Mouse (Mus musculus) spleen, adult 2 months (tissue): ENCODE data around the gene Cblc. TPM values are rescaled to one million over a fixed set of nuclear protein-coding genes. Genes with fewer than 3 reads are reported as not detected.

ENCODE experiments used
- DNase-seq, 2 experiments: peaks; one replicate each; pipeline versions ENCODE4 v3.0.0 to v3.0.0-alpha.2; 2012 to 2021; ENCODE audit warnings: low spot score in 2 of 2, low read depth in 1 of 2
- H3K27ac ChIP-seq: fragments of 200-500 bp; 2 replicates; pipeline ENCODE4 v1.5.1; 2012; ENCODE audit warnings: low read length, inconsistent platforms; ENCODE audit not compliant: insufficient read depth
- H3K27me3 ChIP-seq: fragments of 200-500 bp; 2 replicates; pipeline ENCODE4 v1.6.1; 2012; ENCODE audit warnings: mild to moderate bottlenecking, moderate library complexity, low read length, inconsistent platforms; ENCODE audit not compliant: control insufficient read depth, insufficient read depth
- H3K36me3 ChIP-seq: fragments of 200-500 bp; 2 replicates; pipeline ENCODE4 v1.6.1; 2012; ENCODE audit warnings: mild to moderate bottlenecking, low read length, inconsistent platforms; ENCODE audit not compliant: control insufficient read depth, insufficient read depth
- H3K4me1 ChIP-seq: fragments of 200-500 bp; 2 replicates; pipeline ENCODE4 v1.6.1; 2011; ENCODE audit warnings: inconsistent platforms; ENCODE audit not compliant: control insufficient read depth, insufficient read depth, insufficient read length
- H3K4me3 ChIP-seq: fragments of 200-500 bp; 2 replicates; pipeline ENCODE4 v1.5.1; 2011; ENCODE audit warnings: mild to moderate bottlenecking, inconsistent platforms; ENCODE audit not compliant: insufficient read depth, insufficient read length; ENCODE audit errors: extremely low read depth
- CTCF ChIP-seq: fragments of 200-500 bp; IDR thresholded peaks from 2 replicates; pipeline ENCODE4 v1.5.1; 2011; ENCODE audit warnings: mild to moderate bottlenecking, inconsistent platforms; ENCODE audit not compliant: insufficient read depth, insufficient read length, insufficient replicate concordance; ENCODE audit errors: extremely low read depth
- POLR2A ChIP-seq: fragments of 200-500 bp; IDR thresholded peaks from 2 replicates; pipeline ENCODE4 v1.6.1; 2011; ENCODE audit warnings: low read depth, low read length, inconsistent platforms
- WGBS: fragments of 180-500 bp; shearing (Covaris S2); methylation state at CpG from one replicate; pipeline ENCODE4 v1.1.7; 2018; 5-methylcytosine and 5-hydroxymethylcytosine counted together
- polyA plus RNA-seq: library from polyadenylated mRNA; depleted of rRNA; stranded (reverse); fragments of >200 nt; gene quantifications from 2 replicates; pipeline ENCODE4 v1.2.3, GENCODE M21; 2012

Cblc gene
- polyA plus RNA-seq, 1 experiment = 1.4 TPM

DNA sequence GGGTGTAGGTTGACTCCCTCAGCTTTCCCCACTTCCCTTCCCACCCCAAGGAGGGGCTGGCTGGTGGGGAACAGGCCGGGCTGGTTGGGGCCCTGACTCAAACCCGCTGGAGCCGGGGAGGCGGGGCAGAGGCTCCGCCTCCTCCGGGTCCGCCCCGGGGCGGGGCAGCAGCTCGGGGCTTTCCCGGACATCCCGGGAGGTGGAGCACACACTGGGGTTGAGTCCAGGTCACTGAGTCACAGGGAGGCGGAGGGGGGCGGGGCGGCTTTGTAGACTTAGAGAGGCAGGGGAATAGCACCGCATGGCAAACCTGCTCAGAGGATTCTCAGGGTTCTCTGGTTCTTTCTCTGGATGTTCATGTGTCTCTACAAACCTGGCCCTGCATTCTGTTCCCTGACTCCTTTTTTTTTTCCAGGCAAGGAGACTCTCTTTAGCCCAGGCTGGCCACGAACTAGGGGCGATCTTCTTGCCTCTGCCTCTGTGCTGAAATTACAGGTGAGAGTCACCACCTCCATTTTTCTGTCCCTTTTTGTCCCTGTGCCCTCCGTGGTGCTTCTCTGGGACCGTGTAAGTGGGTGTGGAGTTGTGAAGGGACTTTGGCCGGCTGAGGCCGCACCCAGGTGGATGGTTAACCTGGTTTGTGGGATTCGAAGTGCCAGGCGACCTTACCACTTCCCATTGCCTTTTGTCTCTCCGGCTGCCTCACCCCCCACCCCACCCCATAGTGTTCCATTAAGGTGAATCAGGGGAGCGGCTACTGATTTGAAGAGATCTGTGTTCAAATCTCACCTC is 27.8 kb upstream of the Cblc start:
- peak overlapping the region; percentile 81 for H3K27ac ChIP-seq
- peaks cover 34% of the 10 kb centered on the region for H3K4me1 ChIP-seq
- no peaks in the 10 kb centered on the region for H3K36me3 ChIP-seq
- peak; percentile 52 to 85 for DNase-seq
- no peaks in the 10 kb centered on the region for H3K27me3 ChIP-seq
- WGBS = 22% methylated on average over 26 of the region's 26 CpGs
- TF ChIP-seq CTCF = no peak
- no peak for TF ChIP-seq POLR2A
- H3K4me3 ChIP-seq = peak overlapping the region; percentile 12; the same call in 1 of the 2 replicates

DNA sequence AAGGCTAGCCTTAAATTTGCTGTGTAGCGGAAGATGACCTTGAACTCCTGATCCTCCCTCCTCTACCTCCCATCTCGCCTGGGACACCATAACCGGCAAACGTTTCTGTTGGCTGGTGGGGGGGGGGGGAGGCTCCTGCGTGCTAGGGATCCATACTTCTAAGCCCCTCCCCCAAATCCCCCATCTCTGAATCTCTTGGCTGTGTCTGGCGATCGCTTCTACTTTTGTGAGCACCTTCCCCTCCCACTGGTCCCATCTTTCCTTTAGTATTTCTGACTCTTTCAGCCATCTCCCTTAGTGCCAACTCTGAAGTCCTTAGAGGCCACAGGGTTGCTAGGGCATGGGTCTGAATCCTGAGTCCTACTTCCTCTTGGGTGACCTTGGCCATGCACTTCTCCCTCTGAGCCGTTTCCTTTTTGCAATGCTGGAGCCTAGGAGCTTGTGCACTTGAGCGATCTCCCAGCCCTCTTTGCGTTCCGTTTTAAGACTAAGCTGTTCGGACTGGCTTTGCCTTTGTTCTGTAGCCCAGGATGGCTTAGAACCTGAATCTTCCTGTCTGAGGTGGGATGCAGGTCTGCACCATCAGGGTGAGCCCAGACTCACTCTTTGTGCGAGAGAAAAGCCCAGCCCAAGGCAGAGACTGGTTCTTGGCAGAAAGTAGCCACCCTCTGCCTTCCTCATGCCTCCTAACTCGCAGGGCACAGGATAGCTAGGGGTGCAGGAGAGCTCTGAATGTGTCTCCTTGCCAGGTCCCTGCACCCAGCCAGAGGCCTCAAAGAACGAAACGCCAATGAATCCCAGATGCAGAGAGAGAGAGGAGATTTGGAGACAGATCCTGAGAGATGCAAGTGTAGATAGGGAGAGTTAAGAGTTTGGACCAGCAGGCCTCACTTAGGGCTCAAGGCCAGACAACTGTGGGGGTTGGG is 26.9 kb upstream of the Cblc start:
- Histone ChIP-seq H3K4me3 (peak overlapping the region; percentile 12; the same call in 1 of the 2 replicates), H3K27ac (peak overlapping the region; percentile 81), H3K36me3 (0 out of 2 replicates have a peak, but pooled peaks cover 2% of the 10 kb centered on the region), H3K27me3 (no peaks in the 10 kb centered on the region), H3K4me1 (peaks cover 42% of the 10 kb centered on the region)
- no peak for DNase-seq
- WGBS = 24% methylated on average over 16 of the region's 16 CpGs
- TF ChIP-seq POLR2A = no peak
- no peak for TF ChIP-seq CTCF

DNA sequence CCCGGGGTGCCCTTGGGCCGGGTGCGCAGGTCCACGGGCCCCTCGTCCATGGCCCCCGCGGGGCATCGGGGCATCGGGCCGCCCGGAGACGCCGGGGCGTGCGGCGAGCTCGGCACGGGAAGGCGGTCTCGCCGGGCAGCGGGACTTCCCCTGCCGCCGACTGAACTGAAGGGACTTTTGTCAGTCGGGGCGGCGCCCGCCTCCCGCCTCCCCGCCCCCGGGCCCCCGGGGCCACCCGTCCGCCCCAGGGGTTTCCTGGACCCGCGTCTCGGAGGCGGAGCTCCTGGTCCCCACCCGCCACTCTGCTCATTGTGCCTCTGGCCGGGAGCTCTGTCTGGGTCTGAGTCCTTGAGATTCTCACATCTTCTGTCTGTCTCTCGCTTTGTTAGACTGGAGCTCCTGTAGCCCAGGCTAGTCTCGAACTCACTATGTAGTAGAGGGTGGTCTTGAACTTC is 26.0 kb upstream of the Cblc start, which contains the start of gene Bcl3:
Gene Bcl3 (minus strand): TSS at position 167 of the 455 bp plus-strand sequence.
- Histone ChIP-seq H3K27me3 (no peaks in the 10 kb centered on the region), H3K4me1 (peaks cover 50% of the 10 kb centered on the region), H3K4me3 (peak within 1 kb of the TSS; percentile 65), H3K27ac (peak within 1 kb of the TSS; percentile 81), H3K36me3 (0 out of 2 replicates have a peak, but pooled peaks cover 2% of the 10 kb centered on the region)
- DNase-seq = peak; percentile 49 to 89
- WGBS = 2% methylated on average over 41 of the region's 42 CpGs
- no peak for TF ChIP-seq CTCF
- no peak; the same call in none of the 2 replicates for TF ChIP-seq POLR2A

- H3K4me1 ChIP-seq = peaks cover 50% of the 10 kb centered on the region
- H3K27me3 ChIP-seq = no peaks in the 10 kb centered on the region
- 0 out of 2 replicates have a peak, but pooled peaks cover 2% of the 10 kb centered on the region for H3K36me3 ChIP-seq
- peak overlapping the region; percentile 65 for H3K4me3 ChIP-seq
- no peak for TF ChIP-seq CTCF
- TF ChIP-seq POLR2A = no peak
- no peak for DNase-seq
- WGBS = 12% methylated on average over 20 of the region's 20 CpGs
- H3K27ac ChIP-seq = peak overlapping the region; percentile 76
Observed at GRCm38 (mm10) chr7:19822193-19822592, 25.6 kb upstream of the Cblc start.

- Histone ChIP-seq H3K27ac (peak overlapping the region; percentile 76; the same call in 1 of the 2 replicates), H3K4me3 (peak overlapping the region; percentile 65), H3K4me1 (peaks cover 50% of the 10 kb centered on the region), H3K36me3 (0 out of 2 replicates have a peak, but pooled peaks cover 2% of the 10 kb centered on the region), H3K27me3 (no peaks in the 10 kb centered on the region)
- no peak for DNase-seq
- TF ChIP-seq CTCF = no peak
- TF ChIP-seq POLR2A = no peak
- 77% methylated on average over 7 of the region's 7 CpGs for WGBS
Observed at GRCm38 (mm10) chr7:19821633-19822032, 25.0 kb upstream of the Cblc start.

GRCm38 (mm10) chr7:19820347-19821048 is 23.9 kb upstream of the Cblc start:
- no peak overlapping the region for H3K27ac ChIP-seq
- H3K36me3 ChIP-seq = 0 out of 2 replicates have a peak, but pooled peaks cover 2% of the 10 kb centered on the region

More at GRCm38 (mm10) chr7:19820347-19821048, 23.9 kb upstream of the Cblc start:
- TF ChIP-seq CTCF = no peak
- no peak for TF ChIP-seq POLR2A
- H3K4me1 ChIP-seq = peaks cover 53% of the 10 kb centered on the region
- 62% methylated on average over 3 of the region's 3 CpGs for WGBS
- no peak overlapping the region for H3K4me3 ChIP-seq
- DNase-seq = no peak
- H3K27me3 ChIP-seq = no peaks in the 10 kb centered on the region
